Mouse (Mus musculus) erythroblast, embryonic 14.5 days (primary cell): Measurements from ENCODE around the gene Pogz. TPM values are rescaled to one million over a fixed set of nuclear protein-coding genes. Genes with fewer than 3 reads are reported as not detected.

ENCODE experiments used
- H3K27me3 ChIP-seq: 2 replicates; pipeline ENCODE4 v1.6.1; 2012; ENCODE audit warnings: inconsistent platforms; ENCODE audit not compliant: control insufficient read depth
- H3K36me3 ChIP-seq: 2 replicates; pipeline ENCODE4 v1.6.1; 2012; ENCODE audit warnings: mild to moderate bottlenecking, inconsistent platforms; ENCODE audit not compliant: control insufficient read depth
- H3K4me1 ChIP-seq: 2 replicates; pipeline ENCODE4 v1.6.1; 2012; ENCODE audit warnings: inconsistent platforms; ENCODE audit not compliant: control insufficient read depth
- H3K4me3 ChIP-seq: replicated peaks from 2 replicates; pipeline ENCODE3; 2012; ENCODE audit warnings: moderate library complexity, mild to moderate bottlenecking, inconsistent platforms
- H3K9me3 ChIP-seq: 2 replicates; pipeline ENCODE4 v1.6.1; 2012; ENCODE audit warnings: low read length, inconsistent platforms, mixed read lengths; ENCODE audit not compliant: control insufficient read depth
- GATA1 ChIP-seq: IDR thresholded peaks from 2 replicates; pipeline ENCODE4 v1.6.1; 2012; ENCODE audit warnings: low read length, inconsistent platforms, mixed read lengths
- TAL1 ChIP-seq: IDR thresholded peaks from 3 replicates; pipeline ENCODE4 v1.6.1; 2012; ENCODE audit warnings: low read length, inconsistent platforms, mixed read lengths
- polyA plus RNA-seq: library from polyadenylated mRNA; stranded (reverse); fragments of >175 nt; gene quantifications from 2 replicates; pipeline ENCODE4 v1.2.3, GENCODE M21; 2012

Gene Pogz
- 1.3 and 1.7 TPM in 2 replicates for polyA plus RNA-seq

DNA sequence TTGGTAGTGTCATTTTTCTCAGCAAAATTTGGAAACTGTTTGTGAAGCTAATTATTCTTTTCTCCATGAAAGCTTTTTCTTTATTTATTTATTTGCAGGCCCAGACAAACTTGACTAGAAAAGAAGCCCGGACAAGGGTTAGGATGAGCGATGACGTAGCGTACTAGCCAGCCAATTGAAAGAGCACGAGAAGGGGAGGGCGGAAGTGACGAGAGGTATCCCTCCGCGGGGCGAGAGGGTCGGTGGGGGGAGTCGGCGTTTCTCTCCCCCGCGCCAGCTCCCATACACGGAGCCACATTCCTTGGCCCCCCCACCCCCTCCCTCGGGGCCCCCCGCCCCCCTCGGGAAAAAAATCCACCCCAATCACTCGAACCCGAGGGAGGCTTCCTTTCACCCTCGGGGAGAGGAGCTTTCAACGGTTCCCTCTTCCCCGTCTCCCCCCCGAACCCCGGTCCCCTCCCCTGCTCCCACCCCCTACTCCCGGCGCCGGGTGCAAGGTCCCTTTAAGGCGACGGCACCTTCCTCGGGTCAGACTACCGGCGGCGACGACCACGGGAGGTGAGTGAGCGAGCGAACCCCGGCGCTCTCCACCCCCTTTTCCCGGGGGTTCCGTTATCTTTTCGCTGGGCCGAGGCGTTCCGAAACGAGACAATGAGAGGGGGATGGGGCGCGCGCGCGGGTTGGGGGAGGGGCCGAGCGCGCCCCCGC, at the start of gene Pogz:
TSS of gene Pogz (plus strand) at position 385 of the 708 bp plus-strand sequence.
- H3K4me3 ChIP-seq = peak within 1 kb of the TSS; percentile 87
- no peak for TF ChIP-seq TAL1
- TF ChIP-seq GATA1 = no peak
- H3K27me3 ChIP-seq = peaks cover 3% of the 10 kb centered on the region
- peaks cover 23% of the 10 kb centered on the region for H3K4me1 ChIP-seq
- peaks cover 3% of the 10 kb centered on the region for H3K36me3 ChIP-seq
- no peaks in the 10 kb centered on the region; the same call in 1 of the 2 replicates for H3K9me3 ChIP-seq

DNA sequence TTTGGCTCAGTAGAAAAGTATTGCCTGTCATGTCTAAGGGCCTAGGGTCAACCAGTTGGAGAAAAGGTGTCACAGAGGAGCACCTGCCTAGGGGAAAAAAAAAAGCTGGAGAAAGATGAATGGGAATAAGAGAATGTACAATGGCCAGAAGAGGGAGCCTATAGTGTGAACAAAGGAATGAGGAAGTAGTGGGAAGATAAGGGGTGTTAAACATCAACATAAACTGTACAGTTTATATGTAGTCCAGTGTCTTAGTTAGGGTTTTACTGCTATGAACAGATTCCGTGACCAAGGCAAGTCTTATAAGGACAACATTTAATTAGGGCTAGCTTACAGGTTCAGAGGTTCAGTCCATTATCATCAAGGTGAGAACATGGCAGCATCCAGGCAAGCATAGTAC, 48.3 kb upstream of the Pogz start:
- no peak for TF ChIP-seq TAL1
- Histone ChIP-seq H3K9me3 (no peaks in the 10 kb centered on the region), H3K4me1 (peaks cover 24% of the 10 kb centered on the region), H3K36me3 (no peaks in the 10 kb centered on the region), H3K4me3 (no peak overlapping the region), H3K27me3 (peaks cover 41% of the 10 kb centered on the region)

DNA sequence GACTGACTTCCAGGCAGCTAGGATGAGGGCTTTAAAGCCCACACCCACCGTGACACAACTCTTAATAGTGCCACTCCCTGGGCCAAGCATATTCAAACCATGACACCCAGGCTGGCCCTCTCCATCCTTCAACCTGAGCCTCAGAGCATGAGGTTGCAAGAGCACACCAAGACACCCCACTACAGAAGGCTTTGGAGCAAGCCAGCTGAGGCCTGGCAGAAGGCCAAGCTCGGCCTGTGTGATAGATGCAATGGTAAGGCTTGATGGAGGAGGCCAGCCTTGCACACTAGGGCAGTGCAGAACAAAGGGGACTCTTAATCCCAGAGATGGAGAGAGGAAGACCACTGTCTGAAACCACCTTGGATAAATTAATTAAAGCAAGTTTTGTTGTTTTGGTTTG, 47.9 kb upstream of the Pogz start:
- Histone ChIP-seq H3K4me1 (peaks cover 28% of the 10 kb centered on the region), H3K36me3 (no peaks in the 10 kb centered on the region), H3K4me3 (no peak overlapping the region), H3K9me3 (no peaks in the 10 kb centered on the region), H3K27me3 (peaks cover 37% of the 10 kb centered on the region)
- TF ChIP-seq TAL1 (no peak), GATA1 (no peak)

DNA sequence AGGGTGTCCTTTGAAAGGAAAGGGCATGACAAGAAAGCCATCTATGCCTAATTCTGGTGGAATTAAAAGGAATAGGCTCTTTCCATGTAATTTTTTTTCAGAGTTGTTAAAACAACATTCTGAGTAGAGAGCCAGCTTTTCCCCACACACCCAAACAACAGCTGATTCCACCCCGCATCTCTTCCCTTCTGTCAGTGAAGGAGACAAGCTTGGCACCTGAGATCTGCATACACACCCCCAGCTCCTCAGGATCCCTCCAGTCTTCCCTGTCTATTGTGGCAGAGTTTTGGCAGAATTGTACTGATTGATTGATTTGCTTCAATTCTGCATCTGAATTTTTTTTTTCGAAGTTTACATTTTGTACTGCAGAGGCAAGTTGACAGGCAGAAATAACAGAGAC, 45.1 kb upstream of the Pogz start:
- TF ChIP-seq GATA1 (no peak), TAL1 (no peak)
- Histone ChIP-seq H3K27me3 (peaks cover 11% of the 10 kb centered on the region), H3K4me1 (peaks cover 19% of the 10 kb centered on the region), H3K36me3 (no peaks in the 10 kb centered on the region), H3K9me3 (no peaks in the 10 kb centered on the region), H3K4me3 (no peak overlapping the region)

DNA sequence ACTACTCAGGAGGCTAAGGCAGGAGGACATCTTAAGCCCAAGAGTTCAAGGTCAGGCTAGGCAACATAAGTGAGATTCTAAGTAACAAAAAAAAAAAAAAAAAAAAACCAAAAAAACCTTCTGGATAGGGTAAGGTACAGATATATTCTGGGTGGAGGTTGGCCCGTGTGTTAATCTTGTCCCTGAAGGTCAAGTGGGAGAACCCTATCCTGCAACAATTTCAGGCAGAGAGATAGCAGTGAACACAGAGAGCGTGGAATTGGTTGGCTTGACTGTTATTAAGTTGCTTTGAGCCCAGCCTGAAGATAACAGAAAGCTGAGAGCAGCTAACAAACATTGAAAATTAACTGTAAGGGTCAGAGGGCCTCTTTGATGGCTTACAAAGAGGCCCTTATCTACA, 43.7 kb upstream of the Pogz start:
- no peaks in the 10 kb centered on the region for H3K27me3 ChIP-seq
- no peak for TF ChIP-seq TAL1
- TF ChIP-seq GATA1 = no peak
- no peaks in the 10 kb centered on the region for H3K9me3 ChIP-seq
- no peaks in the 10 kb centered on the region for H3K36me3 ChIP-seq
- peaks cover 19% of the 10 kb centered on the region for H3K4me1 ChIP-seq
- no peak overlapping the region for H3K4me3 ChIP-seq

GRCm38 (mm10) chr3:94794359-94794758, 43.0 kb upstream of the Pogz start:
- Histone ChIP-seq H3K4me1 (peaks cover 21% of the 10 kb centered on the region), H3K4me3 (no peak overlapping the region), H3K9me3 (no peaks in the 10 kb centered on the region), H3K36me3 (no peaks in the 10 kb centered on the region), H3K27me3 (no peaks in the 10 kb centered on the region)
- TF ChIP-seq TAL1 (no peak), GATA1 (no peak)

- Histone ChIP-seq H3K27me3 (no peaks in the 10 kb centered on the region), H3K36me3 (no peaks in the 10 kb centered on the region), H3K9me3 (no peaks in the 10 kb centered on the region), H3K4me3 (no peak overlapping the region), H3K4me1 (peaks cover 21% of the 10 kb centered on the region)
- TF ChIP-seq TAL1 (no peak), GATA1 (0 out of 2 replicates have a peak, but pooled peaks have one; percentile 10)
Measured at GRCm38 (mm10) chr3:94795596-94796140, 41.7 kb upstream of the Pogz start.

DNA sequence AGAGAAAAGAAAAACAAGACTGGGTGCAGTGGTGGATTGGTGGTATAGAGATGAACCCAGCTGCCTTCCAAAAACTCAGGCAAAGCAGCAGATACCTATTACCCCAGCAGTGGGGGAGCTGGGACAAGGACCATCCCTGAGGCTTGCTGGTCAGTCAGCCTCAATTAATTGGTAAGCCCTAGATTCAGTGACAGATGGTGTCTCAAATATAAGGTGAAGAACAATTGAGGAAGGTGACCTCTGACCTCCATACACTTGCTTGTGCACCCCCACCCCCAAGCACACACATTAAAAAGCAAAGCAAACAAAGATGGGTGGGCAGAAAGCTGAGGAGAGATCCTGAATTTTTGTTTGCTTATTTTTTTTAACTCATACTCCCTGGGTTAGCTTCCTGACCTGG, 41.2 kb upstream of the Pogz start:
- no peak overlapping the region for H3K4me3 ChIP-seq
- H3K4me1 ChIP-seq = peaks cover 21% of the 10 kb centered on the region
- TF ChIP-seq TAL1 (no peak), GATA1 (no peak)
- H3K36me3 ChIP-seq = no peaks in the 10 kb centered on the region
- no peaks in the 10 kb centered on the region for H3K27me3 ChIP-seq
- H3K9me3 ChIP-seq = no peaks in the 10 kb centered on the region

- no peak for TF ChIP-seq GATA1
- TF ChIP-seq TAL1 = no peak
- no peaks in the 10 kb centered on the region for H3K36me3 ChIP-seq
- 0 out of 2 replicates have a peak, but pooled peaks cover under 1% of the 10 kb centered on the region for H3K4me1 ChIP-seq
- peaks cover 15% of the 10 kb centered on the region for H3K27me3 ChIP-seq
- H3K9me3 ChIP-seq = no peaks in the 10 kb centered on the region
- no peak overlapping the region for H3K4me3 ChIP-seq
Measured at GRCm38 (mm10) chr3:94804146-94804545, 33.2 kb upstream of the Pogz start.
